Mouse (Mus musculus) adrenal gland, postnatal 0 days (tissue): ENCODE measurements around the gene Pde3b. TPM values are rescaled to one million over a fixed set of nuclear protein-coding genes. Genes with fewer than 3 reads are reported as not detected.

ENCODE experiments used
- polyA plus RNA-seq: library from polyadenylated mRNA; unstranded; fragments of >200 nt; fragmentation: Nextera tagmentation; extraction: Ambion mirVana; gene quantifications from 2 replicates; pipeline ENCODE4 v1.2.1, GENCODE M21; 2015

Pde3b gene
- 2.2 and 2.4 TPM in 2 replicates for polyA plus RNA-seq

DNA sequence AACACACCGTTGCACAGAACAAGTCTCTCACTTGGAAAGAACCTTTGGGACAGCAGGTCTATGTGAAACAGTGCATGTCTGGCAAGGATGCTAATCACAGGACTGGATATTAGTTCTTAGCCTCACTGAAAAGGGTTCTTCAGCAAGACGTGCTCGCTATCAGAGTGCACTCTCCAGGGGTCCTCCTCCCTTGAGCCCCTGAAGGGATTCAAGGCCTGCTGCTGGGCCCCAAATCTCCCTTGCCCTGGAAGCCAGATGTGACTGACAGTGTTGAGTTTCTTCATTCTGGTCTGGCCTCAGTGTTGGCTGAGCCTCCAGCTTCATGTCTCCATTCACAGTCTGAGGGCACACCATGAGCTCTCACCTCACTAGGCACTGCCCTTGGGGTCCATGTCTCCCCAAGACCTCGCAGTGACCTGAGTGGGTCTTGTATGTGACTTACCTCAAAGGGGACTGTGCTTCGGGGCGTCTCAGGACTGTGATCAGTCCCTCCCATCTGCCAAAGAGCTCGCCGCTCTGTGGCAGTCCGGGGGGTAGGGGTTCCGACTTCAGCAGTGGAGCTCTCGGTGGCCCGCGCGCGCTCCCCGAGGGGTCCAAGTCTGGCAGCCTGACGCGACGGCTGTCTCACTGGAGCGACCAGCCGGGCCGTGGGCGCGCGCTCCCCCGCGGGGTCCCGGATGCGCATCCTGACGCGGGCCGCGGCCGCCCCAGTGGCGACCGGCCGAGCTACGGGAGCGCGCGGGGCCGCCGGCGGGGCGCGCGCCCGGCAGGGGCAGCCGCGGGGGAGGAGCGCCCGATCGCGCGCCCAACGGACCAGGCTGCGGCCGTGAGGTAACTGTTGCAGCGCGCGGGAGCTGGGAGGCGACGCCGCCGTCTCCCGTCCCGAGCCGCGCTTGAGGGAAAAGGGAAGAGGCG is at the start of gene Pde3b:
Pde3b (plus strand) TSS at position 861 of the 915 bp plus-strand sequence.

DNA sequence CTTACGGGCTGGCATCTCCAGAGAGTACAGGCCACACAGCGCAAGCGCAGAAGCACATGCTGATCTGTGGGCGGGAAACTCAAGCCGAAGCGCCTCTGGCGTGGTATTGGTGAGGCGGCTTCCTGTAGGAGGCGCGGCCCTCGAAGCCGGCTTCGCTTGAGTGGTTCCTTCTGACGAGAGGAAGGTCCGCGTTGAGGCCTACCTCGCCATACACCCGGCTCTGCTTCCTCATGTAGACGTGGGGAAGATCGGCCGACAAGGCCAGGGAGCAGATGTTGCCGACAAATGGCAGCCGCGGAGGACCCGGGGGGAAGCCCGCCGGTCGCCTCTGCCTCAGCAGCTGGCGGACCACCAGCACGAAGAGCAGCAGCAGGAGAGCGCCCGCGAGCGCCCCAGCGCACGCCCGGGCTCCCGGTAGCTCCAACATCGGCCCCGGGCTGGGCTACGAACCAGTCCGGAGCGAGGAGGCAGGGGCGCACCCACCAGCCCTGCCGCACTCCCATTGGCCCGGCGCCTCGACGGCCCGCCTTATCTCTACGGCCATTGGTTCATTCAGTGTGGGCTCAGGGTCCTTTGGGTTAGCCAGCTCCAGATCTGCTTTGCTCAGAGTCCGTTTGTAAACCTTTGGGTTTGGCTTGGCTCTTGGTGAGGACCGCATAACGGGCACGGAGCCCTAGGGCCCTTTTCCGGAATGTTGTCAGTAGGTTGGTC is 147.6 kb downstream of the Pde3b start, which contains the start of gene Cyp2r1:
Cyp2r1 (minus strand) TSS at position 442 of the 711 bp plus-strand sequence.

Other genes with a start within 250 kb of the Pde3b start
- 75.7 and 103 TPM in 2 replicates for gene Copb1, start 160.6 kb upstream of the Pde3b start, polyA plus RNA-seq
- gene Psma1, start 139.2 kb upstream of the Pde3b start, polyA plus RNA-seq: 391 and 397 TPM in 2 replicates
- gene Cyp2r1, start 147.7 kb downstream of the Pde3b start, polyA plus RNA-seq: 2.7 and 2.9 TPM in 2 replicates
- 3.5 and 3.9 TPM in 2 replicates for gene Calca, start 221.1 kb downstream of the Pde3b start, polyA plus RNA-seq